Mouse (Mus musculus) embryonic facial prominence, embryonic 13.5 days (tissue): ENCODE measurements around the gene Pdlim7. TPM values are rescaled to one million over a fixed set of nuclear protein-coding genes. Genes with fewer than 3 reads are reported as not detected.
A peak's percentile ranks its signal among the peaks of the same experiment; 100 is the strongest.

Source experiments
- ATAC-seq: fragments of 200-750 bp; cut with Nextera tagmentation; 2 replicates; pipeline ENCODE4 v1.8.0; 2017; ENCODE audit warnings: low read depth; ENCODE audit not compliant: insufficient number of reproducible peaks, insufficient read depth, low FRiP score, low TSS enrichment
- H3K27ac ChIP-seq: fragments of 300-500 bp; sonication (generic); 2 replicates; pipeline ENCODE4 v1.5.1; 2015; ENCODE audit warnings: moderate library complexity, mild to moderate bottlenecking, inconsistent platforms
- H3K27me3 ChIP-seq: fragments of 300-500 bp; sonication (generic); 2 replicates; pipeline ENCODE4 v1.6.1; 2015; ENCODE audit warnings: mild to moderate bottlenecking, inconsistent platforms
- H3K36me3 ChIP-seq: fragments of 300-500 bp; sonication (generic); 2 replicates; pipeline ENCODE4 v1.6.1; 2015; ENCODE audit warnings: mild to moderate bottlenecking, inconsistent platforms
- H3K4me1 ChIP-seq: fragments of 300-500 bp; sonication (generic); 2 replicates; pipeline ENCODE4 v1.6.1; 2015; ENCODE audit warnings: inconsistent platforms
- H3K4me2 ChIP-seq: fragments of 300-500 bp; sonication (generic); 2 replicates; pipeline ENCODE4 v1.6.1; 2015; ENCODE audit warnings: moderate library complexity, mild to moderate bottlenecking, inconsistent platforms
- H3K4me3 ChIP-seq: fragments of 300-500 bp; sonication (generic); 2 replicates; pipeline ENCODE4 v1.5.1; 2015; ENCODE audit warnings: mild to moderate bottlenecking, inconsistent platforms
- H3K9ac ChIP-seq: fragments of 300-500 bp; sonication (generic); 2 replicates; pipeline ENCODE4 v1.6.1; 2015; ENCODE audit warnings: mild to moderate bottlenecking, inconsistent platforms
- H3K9me3 ChIP-seq: fragments of 300-500 bp; sonication (generic); 2 replicates; pipeline ENCODE4 v1.6.1; 2016; ENCODE audit warnings: inconsistent platforms
- WGBS: fragments of 180-500 bp; shearing (Covaris S2); methylation state at CpG from one replicate; pipeline ENCODE4 v1.1.7; 2015; ENCODE audit warnings: mixed read lengths; 5-methylcytosine and 5-hydroxymethylcytosine counted together
- microRNA-seq: library from miRNA; unstranded; fragments of <30 nt; microRNA quantifications from one replicate; pipeline ENCODE4, GENCODE M21; 2016
- polyA plus RNA-seq: library from polyadenylated mRNA; unstranded; fragments of >200 nt; fragmentation: Nextera tagmentation; extraction: Ambion mirVana; gene quantifications from 2 replicates; pipeline ENCODE4 v1.2.1, GENCODE M21; 2015

Pdlim7 gene
- polyA plus RNA-seq, 1 experiment from 2014 or later = 119 TPM

DNA sequence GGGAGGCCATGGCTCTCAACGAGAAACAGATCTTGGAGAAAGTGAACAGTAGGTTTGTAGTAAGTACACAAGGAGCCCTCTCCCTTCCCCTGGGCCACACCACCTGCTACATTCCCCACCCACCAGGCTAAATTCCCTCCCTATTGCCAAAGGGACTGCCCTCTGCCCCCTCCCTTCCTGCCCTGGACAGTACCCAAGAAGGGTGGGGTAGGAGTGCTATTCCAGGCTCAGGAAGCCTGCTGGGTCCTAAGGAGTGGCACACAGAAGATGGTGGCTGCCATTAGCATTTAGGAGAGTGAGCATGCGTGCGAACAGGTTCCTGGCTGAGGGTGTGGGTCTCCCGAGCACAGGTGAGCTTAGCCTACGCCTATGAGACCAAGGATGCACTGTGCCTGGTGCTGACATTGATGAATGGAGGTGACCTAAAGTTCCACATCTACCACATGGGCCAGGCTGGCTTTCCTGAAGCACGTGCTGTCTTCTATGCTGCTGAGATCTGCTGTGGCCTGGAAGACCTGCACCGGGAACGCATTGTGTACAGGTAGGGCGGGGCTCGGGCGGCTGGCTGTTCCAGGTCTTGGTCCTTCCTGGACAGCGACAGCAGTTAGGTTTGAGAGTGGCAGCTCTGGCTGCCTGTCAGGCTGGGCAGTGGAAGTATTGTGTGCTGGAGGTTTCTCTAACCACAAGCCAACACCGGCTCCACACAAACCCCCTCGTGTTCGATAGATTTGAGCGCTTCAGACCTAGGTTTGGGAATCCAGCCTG, 61.5 kb downstream of the Pdlim7 start:
- no peak for ATAC-seq
- no peak overlapping the region for H3K27ac ChIP-seq
- WGBS = 94% methylated on average over 16 of the region's 16 CpGs
- no peaks in the 10 kb centered on the region for H3K9me3 ChIP-seq
- H3K36me3 ChIP-seq = peaks cover 76% of the 10 kb centered on the region
- H3K4me2 ChIP-seq = no peak overlapping the region
- H3K4me3 ChIP-seq = no peak overlapping the region
- no peaks in the 10 kb centered on the region for H3K27me3 ChIP-seq
- peaks cover 17% of the 10 kb centered on the region for H3K4me1 ChIP-seq
- peak overlapping the region; percentile 27; the same call in 1 of the 2 replicates for H3K9ac ChIP-seq

DNA sequence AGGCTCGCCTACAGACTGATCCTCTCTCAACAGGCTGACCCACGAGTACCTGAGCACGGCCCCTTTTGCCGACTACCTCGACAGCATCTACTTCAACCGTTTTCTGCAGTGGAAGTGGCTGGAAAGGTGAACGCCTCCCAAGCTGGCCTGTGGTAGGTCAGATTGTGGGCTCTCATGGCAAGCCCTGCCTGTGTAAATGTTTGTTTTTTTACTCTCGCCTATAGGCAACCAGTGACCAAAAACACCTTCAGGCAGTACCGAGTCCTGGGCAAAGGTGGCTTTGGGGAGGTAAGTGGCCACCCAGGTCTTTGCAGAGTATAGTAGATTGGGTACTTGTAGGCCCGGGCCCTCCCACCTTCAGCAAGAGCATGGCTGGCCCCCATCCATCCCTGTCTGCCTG, 62.2 kb downstream of the Pdlim7 start:
- Histone ChIP-seq H3K27ac (no peak overlapping the region), H3K4me2 (no peak overlapping the region), H3K9ac (peak overlapping the region; percentile 27; the same call in 1 of the 2 replicates), H3K9me3 (no peaks in the 10 kb centered on the region), H3K4me3 (no peak overlapping the region), H3K4me1 (peaks cover 23% of the 10 kb centered on the region), H3K36me3 (peaks cover 70% of the 10 kb centered on the region), H3K27me3 (no peaks in the 10 kb centered on the region)
- no peak for ATAC-seq
- WGBS = 91% methylated on average over 10 of the region's 10 CpGs

- 92% methylated on average over 11 of the region's 11 CpGs for WGBS
- H3K27ac ChIP-seq = no peak overlapping the region
- no peaks in the 10 kb centered on the region for H3K27me3 ChIP-seq
- ATAC-seq = no peak
- peaks cover 63% of the 10 kb centered on the region for H3K36me3 ChIP-seq
- H3K9me3 ChIP-seq = no peaks in the 10 kb centered on the region
- peaks cover 30% of the 10 kb centered on the region for H3K4me1 ChIP-seq
- no peak overlapping the region for H3K9ac ChIP-seq
- no peak overlapping the region for H3K4me3 ChIP-seq
- no peak overlapping the region for H3K4me2 ChIP-seq
Measured at GRCm38 (mm10) chr13:55450511-55450980, 62.9 kb downstream of the Pdlim7 start.

DNA sequence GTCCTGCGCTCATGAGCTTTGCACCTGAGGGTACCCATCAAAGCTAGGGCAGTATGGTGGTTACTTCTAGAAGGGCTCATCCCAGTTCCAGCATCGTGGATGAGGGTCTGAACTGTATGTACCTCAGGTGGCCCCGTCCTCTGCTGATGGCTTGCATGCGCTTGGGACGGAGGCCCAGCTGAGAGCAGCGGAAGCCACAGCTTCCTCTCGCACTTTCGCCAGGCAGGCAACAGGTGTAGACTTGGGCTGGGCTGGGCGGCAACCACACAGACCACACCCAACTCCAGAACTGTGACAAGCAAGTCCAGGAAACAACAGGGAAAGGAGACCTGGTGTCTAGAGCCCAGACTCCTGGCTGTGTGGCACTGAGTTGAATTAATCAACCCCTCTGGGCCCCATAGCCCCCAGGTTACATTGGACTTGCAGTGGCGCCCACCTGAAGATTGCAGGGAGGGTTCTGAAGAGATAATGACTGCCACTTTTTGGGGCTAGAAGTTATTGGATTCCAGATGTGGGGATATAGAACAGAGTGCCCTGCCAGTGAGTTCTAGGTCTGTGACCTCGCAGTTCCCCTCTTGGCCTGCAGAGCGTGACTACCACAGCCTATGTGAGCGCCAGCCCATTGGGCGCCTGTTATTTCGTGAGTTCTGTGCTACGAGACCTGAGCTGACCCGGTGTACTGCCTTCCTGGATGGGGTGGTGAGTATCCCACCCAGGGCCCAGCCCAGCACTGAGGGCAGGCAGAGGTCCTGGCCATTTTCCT, 63.6 kb downstream of the Pdlim7 start:
- H3K4me1 ChIP-seq = peaks cover 30% of the 10 kb centered on the region
- 91% methylated on average over 17 of the region's 17 CpGs for WGBS
- no peak overlapping the region for H3K27ac ChIP-seq
- H3K9ac ChIP-seq = no peak overlapping the region
- no peak overlapping the region for H3K4me3 ChIP-seq
- peaks cover 56% of the 10 kb centered on the region for H3K36me3 ChIP-seq
- no peak overlapping the region for H3K4me2 ChIP-seq
- no peaks in the 10 kb centered on the region for H3K27me3 ChIP-seq
- no peaks in the 10 kb centered on the region for H3K9me3 ChIP-seq
- ATAC-seq = no peak

DNA sequence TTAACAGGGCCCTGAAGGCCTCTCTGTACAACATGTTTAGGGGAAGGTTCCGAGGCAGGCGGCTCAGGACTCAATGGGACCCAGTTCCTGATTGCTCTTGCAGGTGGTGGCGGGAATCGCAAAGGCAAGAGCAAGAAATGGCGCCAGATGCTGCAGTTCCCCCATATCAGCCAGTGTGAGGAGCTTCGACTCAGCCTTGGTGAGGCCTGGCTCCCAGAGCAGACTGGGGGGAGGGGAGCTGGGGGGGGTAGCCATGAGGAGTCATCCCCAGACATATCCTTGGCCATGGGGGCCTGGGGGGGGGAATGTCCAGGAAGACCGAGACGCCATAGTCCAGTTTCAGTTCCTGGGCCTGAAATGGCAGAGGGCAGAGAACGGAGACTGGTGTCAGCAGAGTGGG, 64.3 kb downstream of the Pdlim7 start:
- no peaks in the 10 kb centered on the region for H3K9me3 ChIP-seq
- no peak overlapping the region for H3K27ac ChIP-seq
- H3K4me2 ChIP-seq = no peak overlapping the region
- 93% methylated on average over 9 of the region's 9 CpGs for WGBS
- no peak for ATAC-seq
- H3K9ac ChIP-seq = 0 out of 2 replicates have a peak overlapping the region, but pooled peaks have one; percentile 6
- peaks cover 30% of the 10 kb centered on the region for H3K4me1 ChIP-seq
- no peak overlapping the region for H3K4me3 ChIP-seq
- no peaks in the 10 kb centered on the region for H3K27me3 ChIP-seq
- peaks cover 50% of the 10 kb centered on the region for H3K36me3 ChIP-seq

GRCm38 (mm10) chr13:55448131-55448530, 65.3 kb downstream of the Pdlim7 start:
- no peak overlapping the region for H3K27ac ChIP-seq
- no peaks in the 10 kb centered on the region for H3K27me3 ChIP-seq
- H3K4me1 ChIP-seq = peaks cover 37% of the 10 kb centered on the region
- H3K4me3 ChIP-seq = no peak overlapping the region
- no peak overlapping the region for H3K4me2 ChIP-seq
- WGBS = 82% methylated on average over 5 of the region's 5 CpGs
- no peaks in the 10 kb centered on the region for H3K9me3 ChIP-seq
- H3K9ac ChIP-seq = peak overlapping the region; percentile 32; the same call in 1 of the 2 replicates
- no peak for ATAC-seq
- H3K36me3 ChIP-seq = peaks cover 40% of the 10 kb centered on the region

GRCm38 (mm10) chr13:55447543-55447943, 65.9 kb downstream of the Pdlim7 start:
- H3K9me3 ChIP-seq = no peaks in the 10 kb centered on the region
- H3K4me2 ChIP-seq = no peak overlapping the region
- H3K4me3 ChIP-seq = no peak overlapping the region
- peaks cover 37% of the 10 kb centered on the region for H3K4me1 ChIP-seq
- H3K27me3 ChIP-seq = no peaks in the 10 kb centered on the region
- H3K36me3 ChIP-seq = peaks cover 35% of the 10 kb centered on the region
- no peak overlapping the region for H3K27ac ChIP-seq
- 39% methylated on average over 3 of the region's 3 CpGs for WGBS
- peak overlapping the region; percentile 98; the same call in 1 of the 2 replicates for H3K9ac ChIP-seq
- ATAC-seq = no peak

DNA sequence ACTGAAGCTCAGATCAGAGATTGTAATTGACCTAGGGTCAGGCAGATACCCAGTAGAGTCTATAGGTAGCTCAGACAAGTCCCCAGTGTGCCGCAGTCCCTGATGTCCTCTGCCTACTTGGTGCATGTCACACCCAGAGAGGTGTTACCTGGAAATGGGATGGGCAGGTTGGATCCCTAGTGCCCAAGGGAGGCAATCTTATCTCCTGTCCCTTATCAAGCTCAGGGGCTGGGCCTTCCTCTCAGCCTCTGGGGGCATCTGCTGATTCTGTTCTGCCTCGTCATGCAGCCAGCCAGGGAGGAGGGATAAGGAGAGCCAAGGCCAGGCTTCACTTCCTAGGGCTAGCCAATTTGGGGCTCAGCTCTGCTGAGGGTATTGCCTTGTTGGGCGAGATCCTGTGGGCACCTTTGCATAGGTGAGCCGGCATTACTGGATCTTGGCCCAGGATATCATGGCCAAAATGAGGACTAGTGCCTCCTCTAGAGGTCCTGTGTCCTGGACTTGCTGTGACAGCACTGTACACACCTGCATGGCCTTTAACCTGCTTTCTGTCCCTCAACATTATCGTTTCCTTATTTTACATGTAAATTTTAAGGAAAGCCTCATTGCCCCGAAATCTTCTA, 66.9 kb downstream of the Pdlim7 start:
- peak overlapping the region; percentile 86 for H3K4me3 ChIP-seq
- H3K27me3 ChIP-seq = no peaks in the 10 kb centered on the region
- H3K4me2 ChIP-seq = peak overlapping the region; percentile 84
- 76% methylated on average over 6 of the region's 6 CpGs for WGBS
- H3K4me1 ChIP-seq = peaks cover 37% of the 10 kb centered on the region
- H3K9me3 ChIP-seq = no peaks in the 10 kb centered on the region
- no peak overlapping the region for H3K27ac ChIP-seq
- H3K36me3 ChIP-seq = peaks cover 25% of the 10 kb centered on the region
- ATAC-seq = no peak
- peak overlapping the region; percentile 98 for H3K9ac ChIP-seq

Small RNA genes within 50 kb of the gene (microRNA-seq; reads per million reads assigned to microRNA genes)
- not detected for gene Mir6943
- 32.5 reads per million, percentile 41 among the genes with 10 or more reads in this experiment for gene Mir6944
- 0.92 reads per million for gene Mir6945

Other genes starting within 250 kb of the Pdlim7 start
- gene Prelid1, start 193.2 kb downstream of the Pdlim7 start, polyA plus RNA-seq = 369 and 402 TPM in 2 replicates
- 104 and 112 TPM in 2 replicates for gene Rab24, start 191.7 kb downstream of the Pdlim7 start, polyA plus RNA-seq
- gene Mxd3, start 183.9 kb downstream of the Pdlim7 start, polyA plus RNA-seq = 41.4 and 51.0 TPM in 2 replicates
- gene Lman2, start 150.9 kb downstream of the Pdlim7 start, polyA plus RNA-seq = 89.3 and 93.1 TPM in 2 replicates
- 1.4 TPM in 2 replicates for gene Rgs14, start 143.9 kb downstream of the Pdlim7 start, polyA plus RNA-seq
- not detected in 2 replicates for gene Slc34a1, start 115.5 kb downstream of the Pdlim7 start, polyA plus RNA-seq
- not detected in 2 replicates for gene Pfn3, start 98.4 kb downstream of the Pdlim7 start, polyA plus RNA-seq
- gene F12, start 86.9 kb downstream of the Pdlim7 start, polyA plus RNA-seq = 0.24 and 1.6 TPM in 2 replicates
- 36.4 and 45.3 TPM in 2 replicates for gene Grk6, start 68.6 kb downstream of the Pdlim7 start, polyA plus RNA-seq
- gene Prr7, start 49.4 kb downstream of the Pdlim7 start, polyA plus RNA-seq = 0.96 and 1.2 TPM in 2 replicates
- gene Dbn1, start 25.6 kb downstream of the Pdlim7 start, polyA plus RNA-seq = 275 and 276 TPM in 2 replicates
- 2.3 and 2.8 TPM in 2 replicates for gene Dok3, start 15.6 kb upstream of the Pdlim7 start, polyA plus RNA-seq
- 73.0 and 80.0 TPM in 2 replicates for gene Ddx41, start 23.0 kb upstream of the Pdlim7 start, polyA plus RNA-seq
- gene Fam193b, start 57.4 kb upstream of the Pdlim7 start, polyA plus RNA-seq = 47.4 and 49.9 TPM in 2 replicates
- gene Tmed9, start 60.1 kb upstream of the Pdlim7 start, polyA plus RNA-seq = 158 and 177 TPM in 2 replicates
- 34.3 and 35.1 TPM in 2 replicates for gene B4galt7, start 86.2 kb upstream of the Pdlim7 start, polyA plus RNA-seq
- gene Caml, start 109.3 kb upstream of the Pdlim7 start, polyA plus RNA-seq = 76.3 and 76.5 TPM in 2 replicates
- gene Ddx46, start 121.4 kb upstream of the Pdlim7 start, polyA plus RNA-seq = 43.2 and 44.3 TPM in 2 replicates
- 71.5 and 73.7 TPM in 2 replicates for gene B230219D22Rik, start 179.4 kb upstream of the Pdlim7 start, polyA plus RNA-seq
- 109 and 110 TPM in 2 replicates for gene Txndc15, start 201.0 kb upstream of the Pdlim7 start, polyA plus RNA-seq
- 44.3 and 61.4 TPM in 2 replicates for gene Pcbd2, start 213.7 kb upstream of the Pdlim7 start, polyA plus RNA-seq